Mouse (Mus musculus) kidney, embryonic 15.5 days (tissue): ENCODE results near the gene Foxn1. TPM values are rescaled to one million over a fixed set of nuclear protein-coding genes. Genes with fewer than 3 reads are reported as not detected.

ENCODE experiments used
- ATAC-seq: fragments of 200-750 bp; cut with Nextera tagmentation; replicated peaks from 2 replicates; pipeline ENCODE4 v1.8.0; 2017; ENCODE audit warnings: moderate TSS enrichment; ENCODE audit not compliant: low FRiP score
- H3K27ac ChIP-seq: fragments of 300-500 bp; sonication (generic); 2 replicates; pipeline ENCODE4 v1.5.1; 2015; ENCODE audit warnings: mild to moderate bottlenecking, inconsistent platforms
- H3K27me3 ChIP-seq: fragments of 300-500 bp; sonication (generic); 2 replicates; pipeline ENCODE4 v1.6.1; 2015; ENCODE audit warnings: inconsistent platforms
- H3K36me3 ChIP-seq: fragments of 300-500 bp; sonication (generic); 2 replicates; pipeline ENCODE4 v1.6.1; 2015; ENCODE audit warnings: inconsistent platforms
- H3K4me1 ChIP-seq: fragments of 300-500 bp; sonication (generic); 2 replicates; pipeline ENCODE4 v1.6.1; 2015; ENCODE audit warnings: inconsistent platforms
- H3K4me2 ChIP-seq: fragments of 300-500 bp; sonication (generic); 2 replicates; pipeline ENCODE4 v1.6.1; 2015; ENCODE audit warnings: moderate library complexity, mild to moderate bottlenecking, inconsistent platforms
- H3K4me3 ChIP-seq: fragments of 300-500 bp; sonication (generic); replicated peaks from 2 replicates; pipeline ENCODE4 v1.5.1; 2015; ENCODE audit warnings: mild to moderate bottlenecking, inconsistent platforms
- H3K9ac ChIP-seq: fragments of 300-500 bp; sonication (generic); 2 replicates; pipeline ENCODE4 v1.6.1; 2015; ENCODE audit warnings: mild to moderate bottlenecking, inconsistent platforms
- H3K9me3 ChIP-seq: fragments of 300-500 bp; sonication (generic); replicated peaks from 2 replicates; pipeline ENCODE4 v1.6.1; 2016; ENCODE audit warnings: inconsistent platforms
- WGBS: fragments of 180-500 bp; shearing (Covaris S2); methylation state at CpG from one replicate; pipeline ENCODE4 v1.1.7; 2015; ENCODE audit warnings: mixed read lengths; 5-methylcytosine and 5-hydroxymethylcytosine counted together
- polyA plus RNA-seq: library from polyadenylated mRNA; unstranded; fragments of >200 nt; fragmentation: Nextera tagmentation; extraction: Ambion mirVana; gene quantifications from 2 replicates; pipeline ENCODE4 v1.2.1, GENCODE M21; 2015

Gene Foxn1
- polyA plus RNA-seq, 1 experiment from 2014 or later, result 0.10 TPM

- H3K27me3 ChIP-seq, result no peaks in the 10 kb centered on the region
- no peak overlapping the region for H3K4me3 ChIP-seq
- H3K4me2 ChIP-seq, result no peak overlapping the region
- no peaks in the 10 kb centered on the region for H3K4me1 ChIP-seq
- H3K27ac ChIP-seq, result no peak overlapping the region
- no peak overlapping the region for H3K9ac ChIP-seq
- ATAC-seq, result no peak
- WGBS, result 94% methylated on average over 8 of the region's 8 CpGs
- H3K9me3 ChIP-seq, result no peaks in the 10 kb centered on the region
- H3K36me3 ChIP-seq, result peaks cover 84% of the 10 kb centered on the region
Measured at GRCm38 (mm10) chr11:78337040-78337439, 49.3 kb downstream of the Foxn1 start.

GRCm38 (mm10) chr11:78333992-78334391 is 52.4 kb downstream of the Foxn1 start:
- Histone ChIP-seq H3K4me1 (peaks cover 4% of the 10 kb centered on the region), H3K9me3 (no peaks in the 10 kb centered on the region), H3K27ac (no peak overlapping the region), H3K4me2 (no peak overlapping the region), H3K4me3 (no peak overlapping the region), H3K27me3 (no peaks in the 10 kb centered on the region), H3K9ac (no peak overlapping the region), H3K36me3 (peaks cover 66% of the 10 kb centered on the region)
- no peak for ATAC-seq
- WGBS, result 82% methylated on average over 5 of the region's 5 CpGs

GRCm38 (mm10) chr11:78332676-78333075 is 53.7 kb downstream of the Foxn1 start:
- no peak for ATAC-seq
- 89% methylated on average over 12 of the region's 12 CpGs for WGBS
- H3K36me3 ChIP-seq, result peaks cover 57% of the 10 kb centered on the region

GRCm38 (mm10) chr11:78328512-78329056 is 57.8 kb downstream of the Foxn1 start:
- Histone ChIP-seq H3K36me3 (peaks cover 18% of the 10 kb centered on the region), H3K27ac (0 out of 2 replicates have a peak overlapping the region, but pooled peaks have one; percentile 33), H3K4me3 (peak overlapping the region; percentile 87), H3K4me2 (peak overlapping the region; percentile 82), H3K9ac (peak overlapping the region; percentile 81), H3K27me3 (no peaks in the 10 kb centered on the region), H3K4me1 (peaks cover 8% of the 10 kb centered on the region), H3K9me3 (no peaks in the 10 kb centered on the region)
- WGBS, result under 1% methylated on average over 41 of the region's 41 CpGs
- ATAC-seq, result peak; percentile 74

More at GRCm38 (mm10) chr11:78332676-78333075, 53.7 kb downstream of the Foxn1 start:
- no peak overlapping the region for H3K9ac ChIP-seq
- H3K4me3 ChIP-seq, result no peak overlapping the region
- no peak overlapping the region for H3K27ac ChIP-seq
- no peak overlapping the region for H3K4me2 ChIP-seq
- H3K27me3 ChIP-seq, result no peaks in the 10 kb centered on the region
- H3K9me3 ChIP-seq, result no peaks in the 10 kb centered on the region
- H3K4me1 ChIP-seq, result peaks cover 8% of the 10 kb centered on the region

- Histone ChIP-seq H3K4me1 (peaks cover 14% of the 10 kb centered on the region), H3K36me3 (peaks cover 12% of the 10 kb centered on the region), H3K9ac (peak within 1 kb of the TSS; percentile 81), H3K4me2 (peak within 1 kb of the TSS; percentile 82), H3K27me3 (no peaks in the 10 kb centered on the region), H3K27ac (peak within 1 kb of the TSS; percentile 76), H3K9me3 (no peaks in the 10 kb centered on the region), H3K4me3 (peak within 1 kb of the TSS; percentile 87)
- peak; percentile 96 for ATAC-seq
- WGBS, result 12% methylated on average over 37 of the region's 37 CpGs
Measured at GRCm38 (mm10) chr11:78327634-78328511, 58.5 kb downstream of the Foxn1 start, which contains the start of gene Pigs. Gene Pigs, plus strand, starts transcription at chr11:78328415.

- Histone ChIP-seq H3K9me3 (no peaks in the 10 kb centered on the region), H3K4me1 (peaks cover 21% of the 10 kb centered on the region), H3K27ac (no peak overlapping the region), H3K9ac (no peak overlapping the region), H3K27me3 (no peaks in the 10 kb centered on the region), H3K36me3 (peaks cover 6% of the 10 kb centered on the region; the same call in 1 of the 2 replicates), H3K4me2 (no peak overlapping the region), H3K4me3 (no peak overlapping the region)
- no peak for ATAC-seq
- 91% methylated on average over 4 of the region's 4 CpGs for WGBS
Measured at GRCm38 (mm10) chr11:78327215-78327614, 59.1 kb downstream of the Foxn1 start.

GRCm38 (mm10) chr11:78324965-78325364 is 61.4 kb downstream of the Foxn1 start:
- no peak for ATAC-seq
- no peaks in the 10 kb centered on the region for H3K27me3 ChIP-seq
- H3K4me2 ChIP-seq, result no peak overlapping the region
- 97% methylated on average over 12 of the region's 12 CpGs for WGBS
- no peak overlapping the region for H3K9ac ChIP-seq
- no peaks in the 10 kb centered on the region for H3K9me3 ChIP-seq
- H3K4me1 ChIP-seq, result peaks cover 25% of the 10 kb centered on the region
- no peak overlapping the region for H3K4me3 ChIP-seq
- H3K36me3 ChIP-seq, result peaks cover 23% of the 10 kb centered on the region
- H3K27ac ChIP-seq, result no peak overlapping the region

- ATAC-seq, result no peak
- Histone ChIP-seq H3K27ac (no peak overlapping the region), H3K4me2 (no peak overlapping the region), H3K4me3 (no peak overlapping the region), H3K9me3 (no peaks in the 10 kb centered on the region), H3K9ac (0 out of 2 replicates have a peak overlapping the region, but pooled peaks have one; percentile 2), H3K4me1 (peaks cover 23% of the 10 kb centered on the region), H3K27me3 (no peaks in the 10 kb centered on the region), H3K36me3 (peaks cover 30% of the 10 kb centered on the region)
- 87% methylated on average over 15 of the region's 15 CpGs for WGBS
Measured at GRCm38 (mm10) chr11:78324000-78324785, 62.2 kb downstream of the Foxn1 start.

- Histone ChIP-seq H3K9ac (peak within 1 kb of the TSS; percentile 3; the same call in 1 of the 2 replicates), H3K27me3 (no peaks in the 10 kb centered on the region), H3K36me3 (peaks cover 44% of the 10 kb centered on the region), H3K4me3 (peak within 1 kb of the TSS; percentile 22), H3K4me2 (peak within 1 kb of the TSS; percentile 47), H3K4me1 (peaks cover 18% of the 10 kb centered on the region), H3K27ac (peak within 1 kb of the TSS; percentile 69), H3K9me3 (no peaks in the 10 kb centered on the region)
- WGBS, result 4% methylated on average over 15 of the region's 15 CpGs
- peak; percentile 95 for ATAC-seq
Measured at GRCm38 (mm10) chr11:78322860-78323259, 63.5 kb downstream of the Foxn1 start, which contains the start of gene Aldoc. Gene Aldoc, plus strand, starts transcription at chr11:78322968.

- no peaks in the 10 kb centered on the region for H3K9me3 ChIP-seq
- H3K9ac ChIP-seq, result no peak overlapping the region; the same call in 1 of the 2 replicates
- no peak; the same call in 1 of the 2 replicates for ATAC-seq
- H3K4me1 ChIP-seq, result peaks cover 18% of the 10 kb centered on the region
- peaks cover 50% of the 10 kb centered on the region for H3K36me3 ChIP-seq
- 65% methylated on average over 2 of the region's 2 CpGs for WGBS
- H3K4me3 ChIP-seq, result no peak overlapping the region
- H3K27ac ChIP-seq, result peak overlapping the region; percentile 69
- peak overlapping the region; percentile 47 for H3K4me2 ChIP-seq
- H3K27me3 ChIP-seq, result no peaks in the 10 kb centered on the region
Measured at GRCm38 (mm10) chr11:78322076-78322831, 64.1 kb downstream of the Foxn1 start.

- Histone ChIP-seq H3K9ac (no peak overlapping the region), H3K27ac (no peak overlapping the region), H3K4me2 (no peak overlapping the region), H3K27me3 (no peaks in the 10 kb centered on the region), H3K9me3 (no peaks in the 10 kb centered on the region), H3K4me3 (no peak overlapping the region), H3K4me1 (peaks cover 16% of the 10 kb centered on the region), H3K36me3 (peaks cover 87% of the 10 kb centered on the region)
- 93% methylated on average over 2 of the region's 2 CpGs for WGBS
- no peak for ATAC-seq
Measured at GRCm38 (mm10) chr11:78318411-78318810, 67.9 kb downstream of the Foxn1 start.
